Mouse (Mus musculus) MEL (cell line): Measurements from ENCODE around the gene Gm11213. TPM values are rescaled to one million over a fixed set of nuclear protein-coding genes. Genes with fewer than 3 reads are reported as not detected.

ENCODE experiments used
- DNase-seq: peaks from one replicate; pipeline ENCODE4 v3.0.0; 2011; ENCODE audit warnings: low read depth, low spot score
- H3K27ac ChIP-seq: 2 replicates; pipeline ENCODE4 v1.5.1; 2012; ENCODE audit warnings: low read depth, mild to moderate bottlenecking, control low read depth, low read length, moderate library complexity; ENCODE audit not compliant: control insufficient read depth
- H3K27me3 ChIP-seq, 2 experiments: fragments of 150-350 bp in 1 of 2; sonication (generic) in 1 of 2; 2 replicates each; pipeline ENCODE4 v1.6.1; 2012; ENCODE audit warnings: low read length in 2 of 2, mild to moderate bottlenecking in 2 of 2, improper control_type of control experiment in 1 of 2, moderate library complexity in 1 of 2; ENCODE audit not compliant: insufficient read depth in 2 of 2, control insufficient read depth in 1 of 2
- H3K36me3 ChIP-seq, 2 experiments: 2 replicates each; pipeline ENCODE4 v1.6.1; 2012 to 2014; ENCODE audit warnings: low read length in 2 of 2, improper control_type of control experiment in 1 of 2, inconsistent platforms in 1 of 2, mild to moderate bottlenecking in 1 of 2; ENCODE audit not compliant: insufficient read depth in 2 of 2, control insufficient read depth in 1 of 2
- H3K4me1 ChIP-seq, 2 experiments: fragments of 150-350 bp in 1 of 2; sonication (generic) in 1 of 2; 2 replicates each; pipeline ENCODE4 v1.6.1; 2012; ENCODE audit warnings: low read length in 2 of 2, improper control_type of control experiment in 1 of 2, mild to moderate bottlenecking in 1 of 2; ENCODE audit not compliant: insufficient read depth in 2 of 2, control insufficient read depth in 1 of 2
- H3K4me3 ChIP-seq, 2 experiments: fragments of 150-350 bp in 1 of 2; sonication (generic) in 1 of 2; 2 replicates each; pipeline ENCODE4 v1.5.1; 2012; ENCODE audit warnings: low read depth in 2 of 2, low read length in 2 of 2, mild to moderate bottlenecking in 2 of 2, moderate library complexity in 2 of 2, control low read depth in 1 of 2, improper control_type of control experiment in 1 of 2; ENCODE audit not compliant: control insufficient read depth in 1 of 2, insufficient read depth in 1 of 2
- H3K79me2 ChIP-seq: 2 replicates; pipeline ENCODE4 v1.6.1; 2012; ENCODE audit warnings: mild to moderate bottlenecking, low read length, moderate library complexity; ENCODE audit not compliant: control insufficient read depth, poor library complexity, insufficient read depth
- H3K9ac ChIP-seq: 2 replicates; pipeline ENCODE4 v1.6.1; 2012; ENCODE audit warnings: low read depth, mild to moderate bottlenecking, control low read depth, low read length, moderate library complexity; ENCODE audit not compliant: control insufficient read depth, poor library complexity, severe bottlenecking
- H3K9me3 ChIP-seq: fragments of 150-350 bp; sonication (generic); replicated peaks from 2 replicates; pipeline ENCODE4 v1.6.1; 2012; ENCODE audit warnings: mild to moderate bottlenecking, low read length, improper control_type of control experiment, moderate library complexity; ENCODE audit not compliant: insufficient read depth
- TAL1 ChIP-seq: IDR thresholded peaks from 2 replicates; pipeline ENCODE4 v1.6.1; 2012; ENCODE audit warnings: mild to moderate bottlenecking, inconsistent platforms, low read length, moderate library complexity, mixed read lengths
- TCF12 ChIP-seq: IDR thresholded peaks from 2 replicates; pipeline ENCODE4 v1.6.1; 2014; ENCODE audit warnings: low read depth, mild to moderate bottlenecking, inconsistent platforms, low read length, improper control_type of control experiment, moderate library complexity
- UBTF ChIP-seq: IDR thresholded peaks from 2 replicates; pipeline ENCODE4 v1.6.1; 2012; ENCODE audit warnings: low read depth, mild to moderate bottlenecking, inconsistent platforms, low read length, improper control_type of control experiment, moderate library complexity, borderline replicate concordance; ENCODE audit not compliant: insufficient read depth
- polyA plus RNA-seq, 2 experiments: library from polyadenylated mRNA; stranded (reverse) in 1 of 2; unstranded in 1 of 2; fragments of >175 nt in 1 of 2; fragments of >200 nt in 1 of 2; gene quantifications; 2 replicates each; pipeline versions ENCODE4 v1.2.1 to v1.2.4; 2012; ENCODE audit warnings: low replicate concordance in 2 of 2, low read depth in 1 of 2; ENCODE audit not compliant: insufficient read length in 2 of 2, insufficient read depth in 1 of 2, missing spikeins in 1 of 2
- total RNA-seq: library from RNA; depleted of rRNA; stranded (reverse); fragments of 300-350 nt; gene quantifications from 2 replicates; pipeline ENCODE4 v1.2.3, GENCODE M21; 2012; rRNA removed

Gene Gm11213
- total and polyA plus RNA-seq, 3 experiments, result not detected

GRCm38 (mm10) chr4:63547799-63548198, 57.3 kb downstream of the Gm11213 start:
- Histone ChIP-seq H3K79me2 (peaks cover 25% of the 10 kb centered on the region), H3K9ac (no peak overlapping the region), H3K27ac (no peak overlapping the region), H3K4me1 (peaks cover 0 to 17% of the 10 kb centered on the region in 2 experiments; a peak in 3 of 4 replicates), H3K9me3 (no peaks in the 10 kb centered on the region), H3K4me3 (no peak overlapping the region), H3K36me3 (peaks cover 15 to 17% of the 10 kb centered on the region in 2 experiments), H3K27me3 (no peaks in the 10 kb centered on the region)
- peak; percentile 13 for DNase-seq
- TF ChIP-seq TAL1 (no peak), UBTF (no peak), TCF12 (0 out of 2 replicates have a peak, but pooled peaks have one; percentile 6)

Other genes with a start within 250 kb of the Gm11213 start
- not detected in 2 replicates for gene Orm3, start 249.1 kb downstream of the Gm11213 start, total RNA-seq
- not detected for gene Orm3, start 249.1 kb downstream of the Gm11213 start, polyA plus RNA-seq
- not detected in 2 replicates for gene Orm2, start 242.8 kb downstream of the Gm11213 start, total RNA-seq
- not detected for gene Orm2, start 242.8 kb downstream of the Gm11213 start, polyA plus RNA-seq
- 3.9 and 6.2 TPM in 2 replicates for gene Akna, start 201.9 kb downstream of the Gm11213 start, total RNA-seq
- gene Akna, start 201.9 kb downstream of the Gm11213 start, polyA plus RNA-seq, result 10 to 100 TPM in 1 of 2 experiments, not detected in 1; 14.1 TPM
- not detected in 2 replicates for gene Whrn, start 109.3 kb downstream of the Gm11213 start, total RNA-seq
- not detected for gene Whrn, start 109.3 kb downstream of the Gm11213 start, polyA plus RNA-seq
- 146 and 164 TPM in 2 replicates for gene Atp6v1g1, start 60.5 kb downstream of the Gm11213 start, total RNA-seq
- 100 to 1,000 TPM in 1 of 2 experiments, not detected in 1; 122 TPM for gene Atp6v1g1, start 60.5 kb downstream of the Gm11213 start, polyA plus RNA-seq
- gene Tmem268, start 46.5 kb downstream of the Gm11213 start, total RNA-seq, result 6.9 and 8.1 TPM in 2 replicates
- 10 to 100 TPM in 1 of 2 experiments, not detected in 1; 11.3 TPM for gene Tmem268, start 46.5 kb downstream of the Gm11213 start, polyA plus RNA-seq
- not detected in 2 replicates for gene Tex48, start 17.2 kb upstream of the Gm11213 start, total RNA-seq
- not detected for gene Tex48, start 17.2 kb upstream of the Gm11213 start, polyA plus RNA-seq
- not detected in 2 replicates for gene Gm11214, start 58.1 kb upstream of the Gm11213 start, total RNA-seq
- gene Gm11214, start 58.1 kb upstream of the Gm11213 start, polyA plus RNA-seq, result under 1 TPM in 1 of 2 experiments, not detected in 1; 0.43 TPM
- not detected in 2 replicates for gene Tnfsf15, start 139.9 kb upstream of the Gm11213 start, total RNA-seq
- not detected for gene Tnfsf15, start 139.9 kb upstream of the Gm11213 start, polyA plus RNA-seq